In genomic region chr17:88511095-88511551, GRCm38 (mm10) we compare ENCODE assay signal across 8 mouse cellular contexts. TPM values are rescaled to one million over a fixed set of nuclear protein-coding genes. Genes with fewer than 3 reads are reported as not detected.
DNase-seq lines count a peak whose midpoint lies in the region; ATAC-seq lines count a peak whose summit lies in the region.

No protein-coding gene starts in this region.

- no peaks in the 10 kb centered on the region for H3K9me3 ChIP-seq in forebrain, embryonic 16.5 days (ENCODE audit: control insufficient read depth, low read length)
- H3K9me3 ChIP-seq in hindbrain, embryonic 14.5 days (ENCODE audit: control insufficient read depth, low read length) = no peaks in the 10 kb centered on the region

- H3K27ac ChIP-seq in forebrain, embryonic 16.5 days (ENCODE audit: low read length) = no peak overlapping the region
- no peak overlapping the region for H3K27ac ChIP-seq in hindbrain, embryonic 14.5 days

- ATAC-seq in forebrain, embryonic 16.5 days = peak; percentile 73
- ATAC-seq in hindbrain, embryonic 14.5 days (ENCODE audit: low FRiP score) = peak; percentile 72; the same call in 1 of the 2 replicates

- no peaks in the 10 kb centered on the region for H3K36me3 ChIP-seq in forebrain, embryonic 16.5 days (ENCODE audit: control insufficient read depth, insufficient read depth)
- no peaks in the 10 kb centered on the region for H3K36me3 ChIP-seq in hindbrain, embryonic 14.5 days (replicated peaks; ENCODE audit: control insufficient read depth, insufficient read depth)

- H3K4me2 ChIP-seq in forebrain, embryonic 16.5 days (ENCODE audit: low read length) = no peak overlapping the region
- 0 out of 2 replicates have a peak overlapping the region, but pooled peaks have one; percentile 7 for H3K4me2 ChIP-seq in hindbrain, embryonic 14.5 days (replicated peaks)

- no peak overlapping the region for H3K4me3 ChIP-seq in forebrain, embryonic 16.5 days (replicated peaks; ENCODE audit: low read length)
- no peak overlapping the region for H3K4me3 ChIP-seq in hindbrain, embryonic 14.5 days (replicated peaks; ENCODE audit: low read length)

- H3K4me1 ChIP-seq in forebrain, embryonic 16.5 days (replicated peaks; ENCODE audit: control insufficient read depth, insufficient read depth, low read length) = no peaks in the 10 kb centered on the region; the same call in 1 of the 2 replicates
- H3K4me1 ChIP-seq in hindbrain, embryonic 14.5 days (replicated peaks; ENCODE audit: control insufficient read depth, insufficient read depth, low read length) = no peaks in the 10 kb centered on the region

- H3K9ac ChIP-seq in forebrain, embryonic 16.5 days (replicated peaks; ENCODE audit: low read depth, low read length) = no peak overlapping the region
- H3K9ac ChIP-seq in hindbrain, embryonic 14.5 days = no peak overlapping the region

- no peaks in the 10 kb centered on the region for H3K27me3 ChIP-seq in forebrain, embryonic 16.5 days (replicated peaks; ENCODE audit: control insufficient read depth, insufficient read depth, low read length)
- H3K27me3 ChIP-seq in hindbrain, embryonic 14.5 days (ENCODE audit: control insufficient read depth, insufficient read depth, low read length) = no peaks in the 10 kb centered on the region

- WGBS in forebrain, embryonic 16.5 days = 6% methylated on average over 10 of the region's 10 CpGs
- WGBS in hindbrain, embryonic 14.5 days = 9% methylated on average over 10 of the region's 10 CpGs

- DNase-seq in Muller cell, postnatal 12 days (ENCODE audit: inconsistent ontology term) = peak; percentile 87
- peak; percentile 81 to 91 for DNase-seq in cerebellum, adult 18-20 months
- DNase-seq in hindbrain, embryonic 14.5 days (ENCODE audit: low spot score) = peak; percentile 88
- peak; percentile 67 to 90 for DNase-seq in layer of hippocampus, postnatal 25 days (ENCODE audit: extremely low spot score in 1 of 2, low spot score in 1 of 2)
- DNase-seq in lung, postnatal 36 days = peak; percentile 94
- DNase-seq in retina, postnatal 1 day = peak; percentile 90
- DNase-seq in urinary bladder, adult 18-20 months (ENCODE audit: low spot score in 2 of 2) = peak; percentile 80 to 84

RNA-seq across cellular contexts. Expression of gene Ppp1r21, which starts 18.8 kb away (rescaled TPM):
- polyA plus RNA-seq in forebrain, embryonic 16.5 days (2015; fragmentation: Nextera tagmentation; extraction: Ambion mirVana) = 28.1 and 29.5 TPM in 2 replicates
- 47.8 and 48.6 TPM in 2 replicates for polyA plus RNA-seq in hindbrain, embryonic 14.5 days (2014; fragmentation: Nextera tagmentation; extraction: Ambion mirVana)
- total RNA-seq in layer of hippocampus, postnatal 25 days (2021) = 10 to 100 TPM; 81.8 to 84.9 TPM
